Mouse (Mus musculus): ENCODE results near the gene Memo1.

DNA sequence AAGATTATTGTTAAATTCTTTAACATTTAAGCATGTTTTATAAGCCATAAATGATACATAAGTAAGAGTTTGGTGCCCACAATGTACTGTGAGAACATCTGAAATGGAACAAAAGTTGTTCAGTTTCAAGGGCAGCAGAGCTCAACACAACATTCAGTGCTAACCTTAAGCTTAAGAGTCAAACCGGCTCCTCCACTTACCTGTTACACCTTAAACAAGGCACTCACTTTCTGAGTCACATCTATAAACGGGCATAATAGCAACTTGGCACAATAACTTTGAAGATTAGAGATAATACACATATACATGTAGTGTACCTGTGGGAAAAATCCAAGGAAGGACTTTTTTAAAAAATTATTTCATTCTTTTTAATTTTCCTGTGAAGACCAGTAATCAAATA lies 9.6 kb downstream of the Memo1 start:
- TF ChIP-seq CTCF (IDR thresholded peaks at IDR 0.05; ENCODE audit: extremely low read depth, insufficient read depth, low read length) (no peak), POLR2A (IDR thresholded peaks at IDR 0.05; ENCODE audit: extremely low read depth, insufficient read depth, low read length) (no peak)

All from cortical plate, adult 2 months (tissue).